Mouse (Mus musculus) olfactory bulb, adult 2 months (tissue): ENCODE measurements around the gene Apoa4. TPM values are rescaled to one million over a fixed set of nuclear protein-coding genes. Genes with fewer than 3 reads are reported as not detected.
A peak's percentile ranks its signal among the peaks of the same experiment; 100 is the strongest.

Experiments used
- H3K27ac ChIP-seq: fragments of 200-500 bp; 2 replicates; pipeline ENCODE4 v1.5.1; 2012; ENCODE audit warnings: low read depth, low read length; ENCODE audit not compliant: insufficient read depth
- H3K4me1 ChIP-seq: fragments of 200-500 bp; 2 replicates; pipeline ENCODE4 v1.6.1; 2012; ENCODE audit warnings: low read length; ENCODE audit not compliant: control insufficient read depth, insufficient read depth
- H3K4me3 ChIP-seq: fragments of 200-500 bp; 2 replicates; pipeline ENCODE4 v1.5.1; 2012; ENCODE audit warnings: mild to moderate bottlenecking, low read depth, low read length, moderate library complexity; ENCODE audit not compliant: insufficient read depth
- CTCF ChIP-seq: fragments of 200-500 bp; IDR thresholded peaks from 2 replicates; pipeline ENCODE4 v1.5.1; 2012; ENCODE audit warnings: low read depth, mild to moderate bottlenecking, low read length, moderate library complexity; ENCODE audit not compliant: insufficient read depth
- POLR2A ChIP-seq: fragments of 200-500 bp; IDR thresholded peaks from 2 replicates; pipeline ENCODE4 v1.6.1; 2012; ENCODE audit warnings: mild to moderate bottlenecking, low read depth, low read length, moderate library complexity; ENCODE audit not compliant: insufficient read depth
- WGBS: fragments of 180-500 bp; shearing (Covaris S2); methylation state at CpG from one replicate; pipeline ENCODE4 v1.1.7; 2018; 5-methylcytosine and 5-hydroxymethylcytosine counted together
- polyA plus RNA-seq: library from polyadenylated mRNA; stranded (reverse); fragments of >200 nt; gene quantifications from 2 replicates; pipeline ENCODE4 v1.2.4, GENCODE M21; 2012; ENCODE audit warnings: low replicate concordance; ENCODE audit not compliant: missing spikeins, insufficient read depth, insufficient read length

Gene Apoa4
- polyA plus RNA-seq, 1 experiment: not detected

DNA sequence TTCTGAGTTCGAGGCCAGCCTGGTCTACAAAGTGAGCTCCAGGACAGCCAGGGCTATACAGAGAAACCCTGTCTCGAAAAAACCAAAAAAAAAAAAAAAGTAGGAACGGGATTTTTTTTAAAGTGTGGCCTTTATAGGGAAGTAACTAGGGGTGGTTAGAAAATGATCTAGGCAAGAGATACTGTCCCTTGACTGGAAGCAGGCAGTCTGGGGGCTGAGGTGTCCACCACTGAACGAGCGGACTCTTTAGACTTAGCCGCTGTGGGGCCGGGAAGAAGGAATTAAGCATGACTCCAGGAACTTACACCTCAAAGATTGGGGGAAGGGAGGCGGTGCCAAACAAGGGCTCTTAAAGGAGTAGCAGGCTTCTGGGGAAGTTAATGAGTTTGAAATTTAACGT, 22.3 kb upstream of the Apoa4 start:
- TF ChIP-seq POLR2A (no peak), CTCF (no peak)
- H3K4me1 ChIP-seq: peaks cover 11% of the 10 kb centered on the region; the same call in 1 of the 2 replicates
- 81% methylated on average over 9 of the region's 9 CpGs for WGBS
- H3K27ac ChIP-seq: no peak overlapping the region
- no peak overlapping the region for H3K4me3 ChIP-seq

DNA sequence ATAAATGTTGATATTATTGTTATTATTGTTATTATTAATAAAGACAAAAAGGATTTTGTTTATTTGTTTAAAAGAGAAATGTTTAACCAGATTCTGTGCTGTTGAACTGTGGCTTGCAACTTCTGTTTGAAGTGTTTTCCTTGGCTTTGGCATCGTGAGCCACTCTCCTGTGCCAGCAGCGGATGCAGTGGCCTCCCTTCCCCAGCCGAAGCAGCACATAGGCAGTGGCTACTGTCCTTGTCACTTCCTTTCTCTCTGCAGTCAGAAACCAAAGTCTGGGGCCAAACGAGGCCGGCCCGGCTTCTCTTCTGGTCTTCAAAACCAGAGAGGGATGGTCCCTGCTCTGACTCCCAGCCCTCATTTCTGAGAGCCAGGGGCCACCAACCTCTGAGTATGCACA, 17.4 kb upstream of the Apoa4 start:
- TF ChIP-seq CTCF (no peak), POLR2A (no peak)
- Histone ChIP-seq H3K27ac (no peak overlapping the region), H3K4me1 (no peaks in the 10 kb centered on the region), H3K4me3 (no peak overlapping the region)
- 68% methylated on average over 6 of the region's 6 CpGs for WGBS

DNA sequence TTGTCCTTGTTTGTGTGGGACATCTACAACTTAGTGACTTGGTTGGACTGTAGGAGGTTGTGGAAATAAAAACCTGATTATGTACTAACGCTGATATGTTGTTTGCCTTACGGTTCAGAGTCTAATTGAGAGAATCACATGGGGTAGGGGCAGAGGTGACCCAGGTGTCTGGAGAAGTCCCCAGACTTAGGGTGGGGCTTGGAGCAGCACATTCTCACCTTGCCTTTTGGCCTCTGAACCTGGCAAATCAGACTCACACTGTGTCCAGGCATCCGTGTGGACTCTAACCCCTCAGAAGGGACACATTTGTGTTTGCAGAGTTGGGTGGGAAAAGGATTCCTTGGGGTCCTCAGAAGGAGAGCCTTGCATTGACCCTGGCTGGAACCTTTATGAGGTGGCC, 16.4 kb upstream of the Apoa4 start:
- TF ChIP-seq CTCF: no peak
- no peak for TF ChIP-seq POLR2A
- 83% methylated on average over 3 of the region's 3 CpGs for WGBS
- Histone ChIP-seq H3K4me1 (no peaks in the 10 kb centered on the region), H3K27ac (no peak overlapping the region), H3K4me3 (no peak overlapping the region)

DNA sequence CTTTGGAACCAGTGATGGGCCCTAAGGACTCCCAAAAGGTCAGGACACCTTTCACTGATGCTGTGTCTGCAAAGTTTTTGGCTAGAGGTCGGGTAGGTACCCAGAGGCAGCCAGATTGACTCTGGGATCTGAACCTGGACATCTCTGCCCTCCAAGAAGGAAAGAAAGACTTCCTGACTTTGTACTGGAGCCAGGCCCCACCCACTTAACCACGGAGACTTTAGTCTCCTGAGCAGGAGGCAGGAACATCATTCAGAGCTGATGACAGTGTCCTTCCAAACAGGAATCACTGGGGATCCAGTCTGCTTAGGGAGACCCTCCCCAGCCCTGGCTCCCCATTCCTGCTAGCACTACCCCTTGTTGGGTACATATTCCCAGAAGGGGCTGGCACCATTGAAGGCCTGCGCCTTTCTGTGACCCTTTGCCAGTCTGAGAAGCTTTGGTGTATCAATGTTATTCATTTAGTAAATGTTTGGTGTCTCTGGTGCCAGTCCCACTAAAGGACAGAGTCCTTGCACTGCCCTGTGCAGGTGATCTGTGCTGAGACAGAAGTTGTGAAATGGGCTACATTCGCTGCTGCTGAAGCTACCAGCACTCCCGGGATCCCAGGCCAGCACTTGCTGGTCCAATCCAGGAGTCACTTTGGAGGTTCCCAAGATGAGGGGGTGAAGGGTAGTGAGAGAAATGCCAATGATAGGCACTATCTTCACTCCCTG, 15.4 kb upstream of the Apoa4 start:
- 62% methylated on average over 5 of the region's 5 CpGs for WGBS
- no peak overlapping the region for H3K4me3 ChIP-seq
- no peak for TF ChIP-seq POLR2A
- no peak for TF ChIP-seq CTCF
- H3K27ac ChIP-seq: no peak overlapping the region
- peaks cover 1% of the 10 kb centered on the region for H3K4me1 ChIP-seq

DNA sequence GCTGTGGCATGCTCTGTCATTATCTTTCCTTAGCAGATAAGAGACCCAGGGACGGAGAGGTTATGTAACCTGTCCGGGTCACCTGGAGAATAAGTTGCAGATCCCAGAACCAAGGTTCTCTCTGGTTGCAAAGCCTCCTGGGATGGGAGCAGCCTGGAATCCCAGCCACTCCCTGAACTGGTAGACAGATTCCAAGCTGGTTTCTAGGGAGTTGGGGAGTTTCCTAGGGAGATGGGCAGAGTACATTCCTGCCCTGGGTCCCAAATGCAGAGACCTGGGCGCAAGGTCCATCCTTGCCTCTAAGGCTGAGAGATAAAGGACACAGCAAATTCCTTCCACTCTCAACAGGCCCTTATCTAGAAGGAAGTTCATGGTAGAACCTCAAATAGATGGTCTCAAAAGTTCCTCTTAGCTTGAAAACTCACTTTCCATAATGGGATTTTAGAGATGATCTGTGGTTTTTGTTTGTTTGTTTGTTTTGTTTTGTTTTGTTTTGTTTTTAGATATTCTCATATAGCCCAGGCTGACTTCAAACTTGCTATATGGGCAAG, 13.4 kb upstream of the Apoa4 start:
- H3K4me3 ChIP-seq: no peak overlapping the region
- peaks cover 9% of the 10 kb centered on the region for H3K4me1 ChIP-seq
- no peak overlapping the region for H3K27ac ChIP-seq
- 96% methylated on average over 3 of the region's 3 CpGs for WGBS
- TF ChIP-seq POLR2A (no peak), CTCF (no peak)

DNA sequence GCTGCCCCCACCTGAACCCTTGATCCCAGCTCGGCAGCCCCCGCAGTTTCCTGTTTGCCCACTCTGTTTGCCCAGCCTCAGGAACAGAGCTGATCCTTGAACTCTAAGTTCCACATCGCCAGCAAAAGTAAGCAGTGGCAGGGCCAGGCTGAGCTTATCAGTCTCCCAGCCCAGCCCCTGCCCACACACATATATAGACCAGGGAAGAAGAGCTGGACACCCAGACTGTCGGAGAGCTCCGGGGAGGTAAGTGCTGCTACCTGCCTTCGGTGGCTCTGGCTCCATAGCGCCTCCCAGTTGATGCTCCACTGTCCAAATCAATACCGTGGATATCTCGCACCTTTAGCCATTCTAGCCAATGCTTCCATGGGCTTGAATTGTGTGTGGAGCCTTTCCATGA, 12.0 kb upstream of the Apoa4 start, which contains the start of gene Apoa1:
Gene Apoa1, plus strand, starts transcription at position 90 of the 400 bp plus-strand sequence.
- TF ChIP-seq POLR2A (no peak), CTCF (no peak)
- H3K4me3 ChIP-seq: no peak within 1 kb of the TSS
- H3K4me1 ChIP-seq: peaks cover 9% of the 10 kb centered on the region
- H3K27ac ChIP-seq: no peak within 1 kb of the TSS
- WGBS: 70% methylated on average over 9 of the region's 9 CpGs

DNA sequence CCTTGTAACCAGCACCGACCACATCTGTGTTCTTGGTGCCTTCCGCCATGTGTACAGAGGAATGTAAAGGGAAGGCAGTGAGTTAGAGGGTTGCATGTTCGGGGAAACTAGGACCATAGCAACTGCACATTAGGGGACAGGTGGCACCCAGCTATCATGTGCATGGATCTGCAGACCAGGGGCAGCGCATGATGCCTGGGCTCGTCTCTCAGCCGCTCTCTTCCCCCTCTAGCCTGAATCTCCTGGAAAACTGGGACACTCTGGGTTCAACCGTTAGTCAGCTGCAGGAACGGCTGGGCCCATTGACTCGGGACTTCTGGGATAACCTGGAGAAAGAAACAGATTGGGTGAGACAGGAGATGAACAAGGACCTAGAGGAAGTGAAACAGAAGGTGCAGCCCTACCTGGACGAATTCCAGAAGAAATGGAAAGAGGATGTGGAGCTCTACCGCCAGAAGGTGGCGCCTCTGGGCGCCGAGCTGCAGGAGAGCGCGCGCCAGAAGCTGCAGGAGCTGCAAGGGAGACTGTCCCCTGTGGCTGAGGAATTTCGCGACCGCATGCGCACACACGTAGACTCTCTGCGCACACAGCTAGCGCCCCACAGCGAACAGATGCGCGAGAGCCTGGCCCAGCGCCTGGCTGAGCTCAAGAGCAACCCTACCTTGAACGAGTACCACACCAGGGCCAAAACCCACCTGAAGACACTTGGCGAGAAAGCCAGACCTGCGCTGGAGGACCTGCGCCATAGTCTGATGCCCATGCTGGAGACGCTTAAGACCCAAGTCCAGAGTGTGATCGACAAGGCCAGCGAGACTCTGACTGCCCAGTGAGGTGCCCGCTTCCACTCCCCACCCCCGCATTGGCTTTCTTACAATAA, 10.7 kb upstream of the Apoa4 start:
- Histone ChIP-seq H3K27ac (peak overlapping the region; percentile 29), H3K4me3 (peak overlapping the region; percentile 49), H3K4me1 (peaks cover 9% of the 10 kb centered on the region)
- WGBS: 14% methylated on average over 37 of the region's 37 CpGs
- peak; percentile 77 for TF ChIP-seq CTCF
- TF ChIP-seq POLR2A: peak; percentile 47; the same call in 1 of the 2 replicates

DNA sequence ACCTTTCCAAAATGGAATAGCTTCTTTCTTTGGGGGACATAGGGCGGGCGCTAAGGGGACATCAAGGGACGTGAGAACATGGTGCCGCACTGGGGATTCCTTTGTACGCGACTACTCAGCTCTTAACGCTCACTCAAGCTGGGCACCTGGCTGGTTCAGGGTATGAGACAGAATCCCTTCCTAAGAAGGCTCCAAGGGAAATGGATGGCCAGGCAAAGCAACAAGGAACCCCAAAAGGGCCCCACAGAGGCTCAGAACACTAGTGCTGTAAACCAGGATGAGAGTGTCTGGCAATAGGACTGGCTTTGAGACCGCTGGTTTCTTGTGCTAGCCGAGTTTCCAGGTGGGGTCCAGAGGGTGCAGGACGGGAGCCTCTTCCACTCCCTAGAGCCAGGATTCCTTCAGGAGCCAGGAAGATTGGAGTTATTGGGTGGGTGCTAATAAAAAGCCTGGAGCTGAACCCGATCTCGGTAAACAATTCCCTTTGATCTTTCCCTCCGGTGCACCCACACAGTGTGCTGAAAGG, 10.0 kb upstream of the Apoa4 start:
- TF ChIP-seq POLR2A (no peak), CTCF (no peak)
- peaks cover 9% of the 10 kb centered on the region for H3K4me1 ChIP-seq
- H3K4me3 ChIP-seq: peak overlapping the region; percentile 49
- WGBS: 26% methylated on average over 13 of the region's 13 CpGs
- peak overlapping the region; percentile 29; the same call in 1 of the 2 replicates for H3K27ac ChIP-seq

DNA sequence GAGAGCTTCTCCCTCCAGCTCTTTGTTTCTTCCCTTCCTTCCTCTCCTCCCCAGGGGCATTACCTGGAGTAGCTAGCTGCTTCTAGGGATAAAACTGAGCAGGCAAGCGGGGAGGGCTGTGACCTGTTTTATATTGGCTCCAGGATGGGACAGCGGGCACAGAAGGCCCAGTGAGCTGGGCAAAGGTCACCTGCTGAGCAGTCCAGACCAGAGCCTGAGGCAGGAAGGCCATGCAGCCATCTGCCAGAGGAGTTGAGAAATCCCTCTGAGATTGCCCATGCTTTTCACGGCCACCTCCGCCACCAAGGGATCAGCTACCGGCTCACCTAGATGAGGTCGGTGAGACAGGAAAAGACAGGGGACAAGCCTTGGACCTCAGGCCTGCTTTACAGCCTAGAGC, 5.3 kb upstream of the Apoa4 start:
- no peak overlapping the region for H3K4me3 ChIP-seq
- no peak overlapping the region for H3K27ac ChIP-seq
- peaks cover 6% of the 10 kb centered on the region for H3K4me1 ChIP-seq
- WGBS: 90% methylated on average over 6 of the region's 6 CpGs
- TF ChIP-seq POLR2A (no peak), CTCF (no peak)
